Mouse (Mus musculus) forebrain, postnatal 0 days (tissue): ENCODE data around the gene Atg14. TPM values are rescaled to one million over a fixed set of nuclear protein-coding genes. Genes with fewer than 3 reads are reported as not detected.
A peak's percentile ranks its signal among the peaks of the same experiment; 100 is the strongest.

Experiments
- ATAC-seq: fragments of 200-750 bp; cut with Nextera tagmentation; 2 replicates; pipeline ENCODE4 v1.8.0; 2017; ENCODE audit warnings: mild to moderate bottlenecking, moderate library complexity
- DNase-seq: peaks from one replicate; pipeline ENCODE4 v3.0.0-alpha.2; 2015
- H3K27ac ChIP-seq: fragments of 300-500 bp; sonication (generic); 2 replicates; pipeline ENCODE4 v1.5.1; 2014; ENCODE audit warnings: low read depth, mild to moderate bottlenecking, antibody characterized with exemption, low read length, moderate library complexity, mixed read lengths
- H3K27me3 ChIP-seq: fragments of 300-500 bp; sonication (generic); 2 replicates; pipeline ENCODE4 v1.6.1; 2014; ENCODE audit warnings: mild to moderate bottlenecking, low read length, mixed read lengths; ENCODE audit not compliant: insufficient read depth
- H3K36me3 ChIP-seq: fragments of 300-500 bp; sonication (generic); 2 replicates; pipeline ENCODE4 v1.6.1; 2014; ENCODE audit warnings: mild to moderate bottlenecking, moderate library complexity; ENCODE audit not compliant: insufficient read depth
- H3K4me1 ChIP-seq: fragments of 300-500 bp; sonication (generic); 2 replicates; pipeline ENCODE4 v1.6.1; 2014; ENCODE audit warnings: antibody characterized with exemption; ENCODE audit not compliant: insufficient read depth
- H3K4me2 ChIP-seq: fragments of 300-500 bp; sonication (generic); 2 replicates; pipeline ENCODE4 v1.6.1; 2014; ENCODE audit warnings: low read depth, mild to moderate bottlenecking, moderate library complexity
- H3K4me3 ChIP-seq: fragments of 300-500 bp; sonication (generic); 2 replicates; pipeline ENCODE4 v1.5.1; 2014; ENCODE audit warnings: low read depth, low read length, mixed read lengths
- H3K9ac ChIP-seq: fragments of 300-500 bp; sonication (generic); 2 replicates; pipeline ENCODE4 v1.6.1; 2014; ENCODE audit warnings: mild to moderate bottlenecking
- H3K9me3 ChIP-seq: fragments of 300-500 bp; sonication (generic); 2 replicates; pipeline ENCODE4 v1.6.1; 2016; ENCODE audit warnings: low read length
- CTCF ChIP-seq: sonication (generic); IDR thresholded peaks from 2 replicates; pipeline ENCODE4 v1.5.1; 2016; ENCODE audit warnings: antibody characterized with exemption, control low read depth, low read depth
- WGBS: fragments of 180-500 bp; shearing (Covaris S2); extraction: QIAGEN DNeasy Blood & Tissue Kit; methylation state at CpG from one replicate; pipeline ENCODE4 v1.1.7; 2014; 5-methylcytosine and 5-hydroxymethylcytosine counted together
- polyA plus RNA-seq: library from polyadenylated mRNA; unstranded; fragments of >200 nt; fragmentation: Nextera tagmentation; extraction: Ambion mirVana; gene quantifications from 2 replicates; pipeline ENCODE4 v1.2.1, GENCODE M21; 2015
- total RNA-seq: library from RNA; depleted of rRNA; stranded (reverse); fragments of >200 nt; gene quantifications from 2 replicates; pipeline ENCODE4 v1.2.3, GENCODE M21; 2014

The Atg14 gene
- total and polyA plus RNA-seq, 2 experiments from 2014 or later, result 8.1 to 22.0 TPM

DNA sequence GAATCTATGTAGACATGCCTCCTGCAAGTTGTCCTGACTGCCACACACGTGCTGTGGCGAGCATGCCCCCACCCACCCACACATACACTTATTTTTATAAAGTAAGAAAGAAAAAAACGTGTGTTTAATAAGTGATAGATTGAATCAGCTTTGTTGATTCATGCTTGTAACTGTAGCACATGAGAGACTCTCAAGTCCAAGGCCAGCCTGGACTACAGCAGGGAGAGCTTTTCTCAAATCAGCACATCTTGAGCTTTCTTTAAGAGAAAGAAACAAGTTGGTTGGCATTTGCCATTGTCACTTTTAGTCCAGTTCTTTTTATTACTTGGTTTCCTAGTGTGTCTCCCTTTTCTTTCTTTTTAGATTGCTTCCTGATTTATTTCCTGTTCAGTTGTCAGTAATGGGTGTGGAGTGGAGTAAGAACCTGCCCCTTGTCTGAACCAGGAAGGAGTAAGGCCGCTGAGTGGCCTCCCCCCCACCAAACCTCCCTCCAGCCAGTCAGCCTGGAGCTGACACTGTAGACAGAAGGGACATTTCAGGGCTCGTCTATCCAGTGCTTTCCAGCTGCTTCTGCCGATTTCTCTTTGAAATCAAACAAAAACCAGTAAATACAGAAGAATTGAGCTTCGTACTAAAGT, 55.5 kb downstream of the Atg14 start:
- Histone ChIP-seq H3K4me2 (no peak overlapping the region), H3K9ac (no peak overlapping the region), H3K4me3 (no peak overlapping the region), H3K4me1 (no peaks in the 10 kb centered on the region), H3K27ac (no peak overlapping the region), H3K9me3 (no peaks in the 10 kb centered on the region), H3K36me3 (no peaks in the 10 kb centered on the region), H3K27me3 (no peaks in the 10 kb centered on the region)
- ATAC-seq (no peak), DNase-seq (no peak)
- TF ChIP-seq CTCF, result no peak
- 64% methylated on average over 7 of the region's 7 CpGs for WGBS

DNA sequence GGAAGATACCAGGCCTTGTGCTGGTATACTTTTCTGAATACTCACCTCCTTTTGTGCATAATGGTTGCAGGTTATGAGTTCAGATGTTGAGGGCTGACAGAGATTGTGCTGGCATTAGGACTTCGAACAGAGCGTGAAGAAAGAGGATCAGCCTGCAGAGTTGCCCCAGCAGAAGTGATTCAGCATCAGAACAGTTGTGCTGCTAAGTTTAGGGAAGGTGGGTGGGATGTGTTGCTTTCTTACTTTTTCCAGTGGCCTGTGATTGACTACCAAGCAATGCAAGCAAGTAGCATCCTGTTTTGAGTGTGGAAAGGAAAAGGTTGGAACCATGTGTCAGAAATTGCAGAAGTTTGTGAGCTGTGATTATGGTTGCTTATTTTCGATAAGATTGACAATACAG, 56.8 kb downstream of the Atg14 start:
- ATAC-seq (no peak), DNase-seq (no peak)
- no peaks in the 10 kb centered on the region for H3K9me3 ChIP-seq
- no peak overlapping the region for H3K4me2 ChIP-seq
- no peak overlapping the region for H3K9ac ChIP-seq
- no peaks in the 10 kb centered on the region for H3K27me3 ChIP-seq
- no peak overlapping the region for H3K27ac ChIP-seq
- H3K4me3 ChIP-seq, result no peak overlapping the region
- H3K36me3 ChIP-seq, result no peaks in the 10 kb centered on the region
- WGBS, result 96% methylated on average over 3 of the region's 3 CpGs
- no peaks in the 10 kb centered on the region for H3K4me1 ChIP-seq
- TF ChIP-seq CTCF, result no peak

DNA sequence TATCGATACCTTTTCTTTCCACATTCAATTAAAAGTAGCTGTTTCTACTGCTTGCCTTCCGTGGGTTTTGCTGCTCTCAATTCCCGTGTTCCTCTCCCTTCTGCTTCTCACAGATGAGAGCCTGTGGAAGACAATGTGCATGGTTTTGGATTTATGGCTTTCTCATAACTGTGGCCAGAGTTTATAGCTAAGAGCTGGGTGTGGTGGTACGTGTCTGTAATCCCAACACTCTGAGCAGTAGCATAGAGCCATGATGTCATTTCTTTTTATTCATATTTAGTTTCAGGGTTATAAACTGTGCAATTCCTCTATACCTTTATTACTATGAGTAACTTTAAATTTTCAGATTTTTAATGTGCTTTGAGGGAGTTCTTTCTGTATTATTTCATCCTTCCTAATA, 60.2 kb downstream of the Atg14 start:
- Histone ChIP-seq H3K27ac (no peak overlapping the region), H3K4me2 (no peak overlapping the region), H3K4me3 (no peak overlapping the region), H3K9me3 (no peaks in the 10 kb centered on the region), H3K36me3 (no peaks in the 10 kb centered on the region), H3K27me3 (no peaks in the 10 kb centered on the region), H3K4me1 (no peaks in the 10 kb centered on the region), H3K9ac (no peak overlapping the region)
- no peak for TF ChIP-seq CTCF
- no peak for ATAC-seq
- 93% methylated on average over 4 of the region's 4 CpGs for WGBS
- no peak for DNase-seq

DNA sequence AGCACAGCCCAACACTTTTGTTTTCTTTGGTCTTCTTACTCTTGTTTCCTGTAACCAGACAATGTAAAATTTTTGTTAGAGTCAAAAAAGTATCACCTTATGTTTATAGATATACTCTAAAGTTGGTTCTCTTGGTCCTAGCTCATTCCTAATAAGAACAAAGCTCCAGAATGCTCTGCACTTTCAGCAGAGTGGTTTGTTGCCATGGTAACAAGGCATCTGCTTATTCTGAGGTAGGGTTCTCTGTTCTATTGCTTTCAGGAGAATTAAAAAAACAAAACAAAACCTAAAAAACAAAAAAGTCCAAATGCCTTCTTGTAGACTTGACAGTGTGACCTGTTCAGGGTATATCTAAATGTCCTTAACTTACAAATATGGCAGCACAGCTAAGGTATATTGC, 62.4 kb downstream of the Atg14 start:
- no peaks in the 10 kb centered on the region for H3K36me3 ChIP-seq
- TF ChIP-seq CTCF, result no peak
- DNase-seq (peak; percentile 28), ATAC-seq (no peak)
- H3K9ac ChIP-seq, result no peak overlapping the region
- no peaks in the 10 kb centered on the region for H3K27me3 ChIP-seq
- no peaks in the 10 kb centered on the region for H3K4me1 ChIP-seq
- no peak overlapping the region for H3K4me3 ChIP-seq
- no peak overlapping the region for H3K27ac ChIP-seq
- no peaks in the 10 kb centered on the region for H3K9me3 ChIP-seq
- no peak overlapping the region for H3K4me2 ChIP-seq

DNA sequence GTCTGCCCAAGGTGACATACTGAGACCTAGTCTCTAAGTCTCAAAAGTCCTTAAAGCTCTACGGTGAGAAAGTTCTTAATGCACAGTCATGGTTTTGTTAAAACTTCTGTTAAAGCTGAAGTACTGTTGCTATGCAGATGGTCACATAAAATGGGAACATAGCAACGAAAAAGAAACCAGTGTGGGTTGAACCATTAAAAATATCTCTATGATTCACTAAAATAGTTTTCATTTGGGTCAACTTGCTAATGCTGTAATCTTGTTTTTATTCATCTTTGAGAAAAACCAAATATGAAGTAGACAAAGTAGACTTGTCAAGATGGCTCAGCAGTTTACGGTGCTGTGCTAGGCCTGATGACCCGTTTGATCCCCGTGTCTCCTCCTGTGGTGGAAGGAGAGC, 63.8 kb downstream of the Atg14 start:
- DNase-seq, result no peak

DNA sequence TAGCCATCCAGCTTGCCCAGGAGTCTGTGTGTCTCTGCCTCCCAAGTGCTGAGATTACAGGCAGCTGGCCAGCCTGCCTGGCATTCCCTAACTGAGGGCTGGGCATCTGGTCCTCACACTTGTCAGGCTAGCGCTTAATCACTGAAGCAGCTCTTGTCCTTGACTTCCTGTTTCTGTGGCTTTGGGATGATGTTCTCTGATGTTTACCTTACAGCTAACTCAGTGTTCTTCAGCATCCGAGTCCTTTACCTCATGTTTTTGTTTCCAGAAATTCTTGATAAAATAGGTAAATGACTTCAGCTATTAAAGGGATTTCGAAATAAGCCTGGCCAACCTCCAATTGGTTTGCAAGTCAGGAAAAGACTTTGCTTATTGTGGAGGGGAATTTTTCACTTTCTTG, 66.4 kb downstream of the Atg14 start:
- no peaks in the 10 kb centered on the region for H3K27me3 ChIP-seq
- DNase-seq, result no peak
- H3K4me2 ChIP-seq, result no peak overlapping the region
- H3K9me3 ChIP-seq, result no peaks in the 10 kb centered on the region
- no peak overlapping the region for H3K4me3 ChIP-seq
- no peaks in the 10 kb centered on the region for H3K4me1 ChIP-seq
- whole genome bisulfite sequencing, result 88% methylated on average over 3 of the region's 3 CpGs
- no peak overlapping the region for H3K27ac ChIP-seq
- no peak for ATAC-seq
- no peaks in the 10 kb centered on the region for H3K36me3 ChIP-seq
- TF ChIP-seq CTCF, result no peak
- H3K9ac ChIP-seq, result no peak overlapping the region

More for the DNA sequence above, 63.8 kb downstream of the Atg14 start:
- Histone ChIP-seq H3K9me3 (no peaks in the 10 kb centered on the region), H3K27ac (no peak overlapping the region), H3K36me3 (no peaks in the 10 kb centered on the region), H3K4me1 (no peaks in the 10 kb centered on the region), H3K9ac (no peak overlapping the region), H3K4me2 (no peak overlapping the region), H3K4me3 (no peak overlapping the region), H3K27me3 (no peaks in the 10 kb centered on the region)
- ATAC-seq, result no peak
- 93% methylated on average over 5 of the region's 5 CpGs for WGBS
- no peak for TF ChIP-seq CTCF

DNA sequence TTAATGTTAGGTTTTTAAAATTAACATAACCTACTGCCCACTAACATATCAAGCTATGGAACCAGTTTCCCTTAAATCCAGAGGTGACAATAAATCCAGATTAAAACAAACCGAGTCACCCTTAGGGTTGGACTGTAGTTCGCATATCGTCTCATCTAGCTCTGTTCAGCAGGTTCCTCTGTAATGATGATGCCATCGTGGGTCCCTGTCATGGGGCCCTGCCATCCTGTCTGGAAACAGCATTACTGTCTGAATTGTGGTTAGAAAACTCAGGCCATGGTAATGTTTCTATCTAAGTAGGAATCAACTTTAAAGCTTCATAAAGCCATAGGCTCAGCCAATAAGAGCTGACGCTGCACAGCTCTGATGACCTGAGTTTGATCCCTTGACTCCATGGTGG, 71.8 kb downstream of the Atg14 start:
- H3K27me3 ChIP-seq, result no peaks in the 10 kb centered on the region
- H3K4me2 ChIP-seq, result no peak overlapping the region
- no peak for TF ChIP-seq CTCF
- no peak for ATAC-seq
- H3K27ac ChIP-seq, result no peak overlapping the region
- H3K36me3 ChIP-seq, result no peaks in the 10 kb centered on the region
- no peaks in the 10 kb centered on the region for H3K4me1 ChIP-seq
- H3K9ac ChIP-seq, result no peak overlapping the region
- H3K9me3 ChIP-seq, result no peaks in the 10 kb centered on the region
- H3K4me3 ChIP-seq, result no peak overlapping the region
- WGBS, result 53% methylated on average over 5 of the region's 5 CpGs
- no peak for DNase-seq
